8 mouse cellular contexts compared by ENCODE assay signal in genomic region chr12:4548053-4549013, GRCm38 (mm10). TPM values are rescaled to one million over a fixed set of nuclear protein-coding genes. Genes with fewer than 3 reads are reported as not detected.
A peak's percentile ranks its signal among the peaks of the same experiment; 100 is the strongest.
DNase-seq lines count a peak whose midpoint lies in the region; ATAC-seq and TF ChIP-seq lines count a peak whose summit lies in the region.

No protein-coding gene starts in this region.

- TF ChIP-seq CTCF in cerebellum, adult 2 months (IDR thresholded peaks at IDR 0.05; ENCODE audit: borderline replicate concordance, insufficient read depth, low read depth, low read length), result peak; percentile 74
- TF ChIP-seq CTCF in lung, postnatal 0 days (IDR thresholded peaks at IDR 0.05), result peak; percentile 85

- H3K36me3 ChIP-seq in hindbrain, embryonic 12.5 days, result no peaks in the 10 kb centered on the region
- H3K36me3 ChIP-seq in lung, postnatal 0 days (ENCODE audit: insufficient read depth, low read length), result no peaks in the 10 kb centered on the region

- 14% methylated on average over 18 of the region's 18 CpGs for WGBS in cerebellum, adult 2 months
- 25% methylated on average over 18 of the region's 18 CpGs for WGBS in hindbrain, embryonic 12.5 days
- WGBS in lung, postnatal 0 days, result 18% methylated on average over 18 of the region's 18 CpGs

- peak; percentile 69 for ATAC-seq in hindbrain, embryonic 12.5 days (ENCODE audit: low FRiP score)
- ATAC-seq in lung, postnatal 0 days, result peak; percentile 60

- H3K9me3 ChIP-seq in hindbrain, embryonic 12.5 days (replicated peaks), result peaks cover 4% of the 10 kb centered on the region; the same call in 1 of the 2 replicates
- H3K9me3 ChIP-seq in lung, postnatal 0 days (ENCODE audit: low read length), result no peaks in the 10 kb centered on the region

- H3K27me3 ChIP-seq in cerebellum, adult 2 months (ENCODE audit: control insufficient read depth, insufficient read depth, low read length), result no peaks in the 10 kb centered on the region
- H3K27me3 ChIP-seq in hindbrain, embryonic 12.5 days, result no peaks in the 10 kb centered on the region
- no peaks in the 10 kb centered on the region for H3K27me3 ChIP-seq in lung, postnatal 0 days (replicated peaks; ENCODE audit: insufficient read depth, low read length)

- H3K4me1 ChIP-seq in cerebellum, adult 2 months (ENCODE audit: control insufficient read depth, insufficient read depth, low read length), result no peaks in the 10 kb centered on the region
- peaks cover 3% of the 10 kb centered on the region for H3K4me1 ChIP-seq in hindbrain, embryonic 12.5 days
- H3K4me1 ChIP-seq in lung, postnatal 0 days (ENCODE audit: insufficient read depth, low read depth, low read length), result no peaks in the 10 kb centered on the region

- no peak overlapping the region for H3K9ac ChIP-seq in hindbrain, embryonic 12.5 days
- no peak overlapping the region for H3K9ac ChIP-seq in lung, postnatal 0 days (replicated peaks; ENCODE audit: low read depth)

- H3K27ac ChIP-seq in cerebellum, adult 2 months (ENCODE audit: insufficient read depth, low read length), result no peak overlapping the region
- H3K27ac ChIP-seq in hindbrain, embryonic 12.5 days, result no peak overlapping the region
- no peak overlapping the region for H3K27ac ChIP-seq in lung, postnatal 0 days (ENCODE audit: low read length)

- H3K4me3 ChIP-seq in cerebellum, adult 2 months (replicated peaks; ENCODE audit: insufficient read depth, low read depth, low read length), result no peak overlapping the region
- H3K4me3 ChIP-seq in hindbrain, embryonic 12.5 days, result 0 out of 2 replicates have a peak overlapping the region, but pooled peaks have one; percentile 8
- H3K4me3 ChIP-seq in lung, postnatal 0 days (ENCODE audit: low read depth, low read length), result no peak overlapping the region

- no peak for TF ChIP-seq POLR2A in cerebellum, adult 2 months (IDR thresholded peaks at IDR 0.05; ENCODE audit: borderline replicate concordance, insufficient read depth, low read length)

- DNase-seq in MN1 (ENCODE audit: low spot score), result peak; percentile 83
- DNase-seq in cerebellum, adult 2 months, result peak; percentile 63 to 75
- DNase-seq in frontal cortex, postnatal 10 days (ENCODE audit: low spot score in 2 of 2), result peak; percentile 42 to 77
- peak; percentile 83 to 86 for DNase-seq in layer of hippocampus, postnatal 10 days (ENCODE audit: low spot score in 2 of 2)
- DNase-seq in lung, postnatal 0 days (ENCODE audit: low spot score), result peak; percentile 90
- peak; percentile 77 for DNase-seq in ovary, postnatal 14 days (ENCODE audit: low spot score)
- peak; percentile 59 to 78 for DNase-seq in thymus, postnatal 10 days (ENCODE audit: low spot score in 2 of 2)

- no peak for TF ChIP-seq EP300 in lung, postnatal 0 days (IDR thresholded peaks at IDR 0.05)

- H3K4me2 ChIP-seq in hindbrain, embryonic 12.5 days (replicated peaks), result peak overlapping the region; percentile 45
- peak overlapping the region; percentile 40 for H3K4me2 ChIP-seq in lung, postnatal 0 days (replicated peaks; ENCODE audit: low read depth, low read length)

RNA-seq across cellular contexts. Expression of gene Itsn2, which starts 44.1 kb away (rescaled TPM):
- polyA plus RNA-seq in cerebellum, adult 2 months (2012; rRNA removed), result 26.5 and 27.5 TPM in 2 replicates
- 20.7 and 21.8 TPM in 2 replicates for polyA plus RNA-seq in hindbrain, embryonic 12.5 days (2016; fragmentation: Nextera tagmentation; extraction: Ambion mirVana)
- 10 to 100 TPM; 58.3 to 65.3 TPM for total RNA-seq in layer of hippocampus, postnatal 10 days (2021)
- 37.1 and 41.1 TPM in 2 replicates for polyA plus RNA-seq in lung, postnatal 0 days (2015; fragmentation: Nextera tagmentation; extraction: Ambion mirVana)

RNA-seq across cellular contexts. Expression of gene Gm3625, which starts 44.4 kb away (rescaled TPM):
- not detected in 2 replicates for polyA plus RNA-seq in cerebellum, adult 2 months (2012; rRNA removed)
- not detected in 2 replicates for polyA plus RNA-seq in hindbrain, embryonic 12.5 days (2016; fragmentation: Nextera tagmentation; extraction: Ambion mirVana)
- total RNA-seq in layer of hippocampus, postnatal 10 days (2021), result not detected
- not detected in 2 replicates for polyA plus RNA-seq in lung, postnatal 0 days (2015; fragmentation: Nextera tagmentation; extraction: Ambion mirVana)
